Mouse (Mus musculus) T-cell, adult 66 days (primary cell): ENCODE measurements around the gene 1700003E16Rik. TPM values are rescaled to one million over a fixed set of nuclear protein-coding genes. Genes with fewer than 3 reads are reported as not detected.

ENCODE experiments used
- total RNA-seq, 2 experiments: library from RNA; stranded (reverse); gene quantifications; 3 replicates in 1 of 2; 4 replicates in 1 of 2; pipeline ENCODE4 v1.2.4; 2023

The 1700003E16Rik gene
- not detected for total RNA-seq

DNA sequence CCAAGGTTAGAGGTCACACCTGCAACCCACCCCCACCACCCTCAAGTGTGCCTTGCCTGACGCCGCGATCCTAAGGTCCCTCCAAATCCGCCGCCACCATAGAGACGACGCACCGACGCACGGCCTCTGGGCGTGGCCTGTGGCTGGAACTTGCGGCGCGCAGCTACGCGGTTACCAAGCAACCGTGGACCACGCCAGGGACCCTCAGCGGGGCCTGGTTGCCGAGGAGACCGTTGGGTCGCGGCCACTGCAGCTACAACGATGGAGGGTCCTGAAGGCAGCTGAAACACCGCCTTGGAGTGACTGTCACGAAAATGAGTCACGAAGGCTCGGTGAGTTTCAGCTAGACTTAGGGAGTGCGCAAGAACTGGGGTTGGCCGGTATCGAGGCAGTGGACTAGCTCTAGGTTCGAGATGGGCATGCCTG, at the start of gene 1700003E16Rik, which contains the start of gene Wdr54:
TSS of gene 1700003E16Rik (plus strand) at position 146 of the 426 bp plus-strand sequence.
TSS of gene Wdr54 (minus strand) at position 139 of the 426 bp plus-strand sequence.

DNA sequence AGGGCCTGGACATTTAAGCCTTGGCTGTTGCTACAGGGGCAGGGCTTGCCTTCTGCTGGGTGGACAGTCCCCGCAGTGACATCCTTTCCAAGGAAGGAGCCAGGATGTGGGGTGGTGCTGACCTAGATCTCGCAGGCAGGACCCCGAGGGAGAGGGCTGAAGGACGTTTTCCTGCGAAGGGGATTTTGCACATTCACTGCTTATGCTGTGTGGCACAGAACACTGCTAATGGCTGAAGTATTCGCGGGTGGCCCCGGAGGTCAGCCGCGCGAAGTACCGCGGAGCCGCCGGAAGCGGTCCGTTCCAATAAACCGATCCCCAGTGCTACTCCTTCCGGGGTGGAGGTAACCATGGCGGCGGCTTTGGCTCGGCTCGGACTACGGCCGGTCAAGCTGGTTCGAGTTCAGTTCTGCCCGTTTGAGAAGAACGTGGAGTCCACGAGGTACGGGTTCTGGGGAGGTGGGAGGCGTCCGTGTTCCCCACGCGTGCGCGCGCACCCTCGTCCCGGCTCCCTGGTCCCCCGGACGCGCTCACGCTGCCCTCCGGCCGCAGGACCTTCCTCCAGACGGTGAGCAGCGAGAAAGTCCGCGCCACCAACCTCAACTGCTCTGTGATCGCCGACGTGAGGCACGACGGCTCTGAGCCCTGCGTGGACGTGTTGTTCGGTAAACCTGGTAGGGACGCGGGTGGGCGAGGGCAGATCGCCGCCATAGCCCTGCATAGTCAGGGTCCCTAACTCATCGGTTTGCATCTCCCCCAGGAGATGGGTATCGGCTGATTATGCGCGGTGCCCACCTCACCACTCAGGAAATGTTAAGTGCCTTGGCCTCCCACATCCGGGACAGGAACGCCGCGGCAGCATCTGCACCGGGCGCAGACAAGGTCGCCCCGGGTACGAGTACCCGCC, 47.2 kb upstream of the 1700003E16Rik start, which contains the start of gene Mrpl53:
TSS of gene Mrpl53 (plus strand) at position 279 of the 907 bp plus-strand sequence.

DNA sequence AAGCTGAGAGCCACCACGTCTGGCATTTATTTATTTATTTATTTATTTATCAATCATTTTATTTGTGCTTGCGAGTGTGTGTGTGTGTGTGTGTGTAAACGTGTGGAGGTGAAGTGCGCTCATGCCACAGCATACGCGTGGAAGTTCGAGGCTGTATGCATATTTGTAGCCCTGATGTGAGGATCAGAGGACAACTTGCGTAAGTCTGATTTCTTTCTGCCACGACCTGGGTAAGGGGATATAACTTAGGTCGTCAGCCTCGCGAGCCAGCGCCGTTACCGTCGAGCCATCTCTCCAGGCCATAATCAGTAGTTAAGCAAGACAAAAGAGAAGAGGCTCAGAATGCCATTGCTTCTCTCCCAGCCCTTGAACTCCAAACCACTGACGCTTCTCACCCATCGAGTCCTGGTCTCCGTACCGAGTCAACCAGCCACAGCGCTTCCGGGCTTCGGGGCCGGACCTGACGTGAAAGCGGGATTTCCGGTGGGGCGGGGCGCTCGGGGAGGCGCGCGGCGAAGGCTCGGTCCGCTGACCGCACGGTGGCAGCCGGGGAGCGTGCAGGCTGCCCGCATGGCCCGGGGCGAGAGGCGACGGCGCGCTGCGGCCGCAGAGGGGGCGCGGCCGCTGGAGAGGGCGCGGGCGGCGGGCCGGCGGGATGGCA, 41.1 kb upstream of the 1700003E16Rik start, which contains the start of gene Mogs:
TSS of gene Mogs (plus strand) at position 486 of the 661 bp plus-strand sequence.

DNA sequence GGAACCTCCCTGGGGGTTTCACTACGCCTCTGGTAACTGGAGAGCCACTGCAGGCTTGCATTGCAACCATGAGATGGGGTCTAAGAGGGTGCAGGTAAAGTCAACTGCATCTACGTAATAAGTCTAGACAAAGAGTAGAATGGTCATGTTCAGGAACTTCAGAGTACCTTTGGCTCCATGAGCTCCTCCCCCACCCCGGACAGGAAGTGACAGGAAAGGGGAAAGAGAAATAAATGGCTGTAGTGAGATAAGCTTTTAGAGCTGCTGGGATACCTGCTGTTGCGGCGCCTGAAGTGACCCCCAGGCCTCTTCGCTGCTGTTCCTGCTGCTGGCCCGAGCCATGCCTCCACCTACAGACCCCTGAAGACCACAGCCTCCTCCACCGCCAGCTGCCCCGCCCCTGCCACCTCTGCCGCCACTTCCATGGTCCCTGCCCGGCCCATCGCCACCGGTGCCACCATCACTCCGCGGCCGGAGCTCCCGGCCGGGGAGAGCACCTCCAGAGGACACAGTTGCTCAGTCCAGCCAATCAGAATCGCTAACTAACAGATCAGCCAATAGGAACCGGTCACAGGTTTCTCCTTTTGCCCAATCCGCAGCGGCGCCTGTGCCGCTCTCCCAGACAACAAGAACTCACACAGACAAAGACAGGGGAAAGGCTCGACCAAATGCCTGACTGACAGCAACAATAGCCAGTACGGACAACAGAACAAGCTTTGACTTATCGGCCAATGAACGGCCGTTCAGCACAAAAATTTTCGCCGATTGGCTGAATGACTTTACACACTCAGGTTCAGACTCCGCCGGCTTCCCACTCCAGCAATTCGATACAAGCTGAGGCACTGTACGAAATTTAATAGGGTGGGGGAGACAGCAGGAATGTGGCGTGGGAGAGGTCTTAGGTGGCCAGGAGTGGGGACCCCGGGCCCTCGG, 35.0 kb upstream of the 1700003E16Rik start, which contains the start of gene Wbp1:
TSS of gene Wbp1 (minus strand) at position 630 of the 933 bp plus-strand sequence.

DNA sequence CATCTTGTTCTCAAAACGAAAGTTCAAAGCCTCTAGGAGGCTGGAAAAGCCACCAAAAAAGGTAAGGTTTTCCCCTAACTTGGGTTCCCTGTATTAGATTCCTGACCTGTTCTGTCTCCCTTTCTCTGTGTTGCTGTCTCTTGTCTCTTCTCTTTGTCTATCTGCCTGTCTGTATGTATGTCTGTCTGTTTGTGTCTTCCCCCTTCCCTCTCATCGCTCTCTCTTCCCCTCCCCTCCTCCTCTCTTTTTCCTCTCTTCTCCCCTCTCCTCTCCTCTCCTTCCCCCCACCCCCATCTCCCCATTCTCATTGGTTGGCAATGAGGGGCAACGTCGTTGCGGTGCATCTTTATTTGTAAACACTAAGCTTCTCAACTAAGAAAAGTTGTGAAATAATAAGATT, 30.9 kb upstream of the 1700003E16Rik start, which contains the start of gene Ino80b:
TSS of gene Ino80b (minus strand) at position 101 of the 400 bp plus-strand sequence.

DNA sequence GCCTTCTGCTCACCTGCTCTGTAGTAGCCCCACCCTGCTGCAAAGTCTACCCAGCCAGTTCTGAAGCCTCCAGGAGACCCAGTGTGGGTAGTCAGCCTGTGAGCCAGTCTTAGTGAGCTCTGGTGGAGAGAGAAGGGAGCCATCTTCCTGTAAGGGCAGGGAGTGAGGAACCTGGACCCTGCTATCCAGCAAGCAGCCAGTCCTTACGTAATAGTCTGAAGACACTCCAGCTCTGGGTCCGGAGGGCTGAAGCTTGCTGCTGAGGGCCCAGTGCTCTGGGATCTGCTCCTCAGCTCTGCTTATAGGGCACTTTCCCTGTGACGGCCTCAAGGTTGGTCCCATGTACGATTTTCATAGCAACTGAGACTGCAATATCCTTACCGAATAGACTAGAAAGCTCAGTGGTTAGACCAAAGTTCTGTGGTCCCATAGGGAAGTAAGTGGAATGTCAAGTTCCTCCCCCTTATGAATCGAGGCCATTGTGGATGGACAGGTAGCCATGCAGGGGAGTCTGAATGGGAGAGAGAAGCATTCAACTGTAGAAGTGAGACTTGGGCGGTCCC, 21.2 kb upstream of the 1700003E16Rik start, which contains the start of gene Rtkn:
TSS of gene Rtkn (plus strand) at position 513 of the 563 bp plus-strand sequence.

DNA sequence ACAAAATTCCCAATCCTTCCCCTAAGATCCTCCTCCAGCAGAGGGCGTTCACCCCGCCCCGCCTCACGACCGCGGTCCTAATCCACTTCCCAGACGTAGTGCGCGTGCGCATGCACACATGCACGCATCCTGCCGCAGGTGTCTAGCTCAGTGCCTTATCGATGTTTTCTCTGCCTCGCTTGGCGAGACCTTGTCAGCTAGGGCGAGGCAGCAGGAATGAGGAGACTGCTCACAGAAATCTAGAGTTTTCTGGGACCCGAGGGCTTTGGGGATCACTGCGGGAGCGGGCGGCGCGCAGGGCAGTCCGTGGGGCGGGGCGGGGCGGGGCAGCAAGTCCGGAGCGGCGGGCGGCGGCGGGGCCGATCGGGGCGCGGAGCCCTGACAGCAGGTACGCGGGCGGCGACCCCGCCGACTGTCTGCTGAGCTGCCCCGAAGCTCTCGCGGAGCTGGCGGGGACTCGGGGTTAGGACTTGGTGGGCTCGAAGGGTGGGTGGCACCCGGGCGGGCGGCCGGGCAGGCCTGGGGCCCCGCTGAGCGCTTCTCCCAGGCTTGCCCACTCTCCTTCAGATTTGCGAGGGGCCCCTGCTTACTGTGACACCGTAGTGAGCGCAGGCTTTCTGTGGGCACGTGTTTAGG, 9.5 kb downstream of the 1700003E16Rik start, which contains the start of gene Dctn1:
TSS of gene Dctn1 (plus strand) at position 314 of the 636 bp plus-strand sequence.

Other genes with a start within 250 kb of the 1700003E16Rik start
- 10 to 100 TPM; 27.3 to 28.7 TPM for gene Sema4f, start 216.6 kb upstream of the 1700003E16Rik start, total RNA-seq
- gene M1ap, start 209.5 kb upstream of the 1700003E16Rik start, total RNA-seq: not detected
- gene Dok1, start 122.9 kb upstream of the 1700003E16Rik start, total RNA-seq: 10 to 100 TPM; 21.0 to 23.7 TPM
- not detected for gene Loxl3, start 122.2 kb upstream of the 1700003E16Rik start, total RNA-seq
- 100 to 1,000 TPM; 350 to 355 TPM for gene Aup1, start 101.9 kb upstream of the 1700003E16Rik start, total RNA-seq
- 10 to 100 TPM; 29.3 to 31.8 TPM for gene Htra2, start 101.1 kb upstream of the 1700003E16Rik start, total RNA-seq
- gene Dqx1, start 98.6 kb upstream of the 1700003E16Rik start, total RNA-seq: 10 to 100 TPM; 16.0 to 16.6 TPM
- gene Tlx2, start 86.1 kb upstream of the 1700003E16Rik start, total RNA-seq: not detected
- 10 to 100 TPM; 28.2 to 31.7 TPM for gene Pcgf1, start 78.5 kb upstream of the 1700003E16Rik start, total RNA-seq
- not detected for gene Lbx2, start 70.0 kb upstream of the 1700003E16Rik start, total RNA-seq
- 10 to 100 TPM in 1 of 2 experiments, 1 to 10 TPM in 1; 8.4 to 11.3 TPM for gene Ccdc142, start 54.8 kb upstream of the 1700003E16Rik start, total RNA-seq
- gene Gm42688, start 54.8 kb upstream of the 1700003E16Rik start, total RNA-seq: 10 to 100 TPM; 10.5 to 11.2 TPM
- 10 to 100 TPM; 28.3 to 31.2 TPM for gene Mrpl53, start 47.4 kb upstream of the 1700003E16Rik start, total RNA-seq
- 10 to 100 TPM; 53.2 to 53.7 TPM for gene Mogs, start 40.9 kb upstream of the 1700003E16Rik start, total RNA-seq
- gene Wbp1, start 34.8 kb upstream of the 1700003E16Rik start, total RNA-seq: 10 to 100 TPM; 34.0 to 41.6 TPM
- gene Ino80b, start 31.0 kb upstream of the 1700003E16Rik start, total RNA-seq: 10 to 100 TPM; 34.1 to 35.9 TPM
- gene Rtkn, start 20.9 kb upstream of the 1700003E16Rik start, total RNA-seq: not detected
- gene Wdr54, start within 50 bp of the 1700003E16Rik start, total RNA-seq: 1 to 10 TPM in 1 of 2 experiments, under 1 TPM in 1; 0.89 to 1.7 TPM
- gene Dctn1, start 9.5 kb downstream of the 1700003E16Rik start, total RNA-seq: 100 to 1,000 TPM; 117 to 120 TPM
- not detected for gene Slc4a5, start 63.4 kb downstream of the 1700003E16Rik start, total RNA-seq
- 10 to 100 TPM; 42.1 to 52.4 TPM for gene Mthfd2, start 169.5 kb downstream of the 1700003E16Rik start, total RNA-seq
- gene Mob1a, start 169.6 kb downstream of the 1700003E16Rik start, total RNA-seq: 100 to 1,000 TPM; 113 to 127 TPM
- gene Bola3, start 192.7 kb downstream of the 1700003E16Rik start, total RNA-seq: 10 to 100 TPM; 33.9 to 37.3 TPM